ENCODE assay signal across 25 mouse cellular contexts in genomic region chrX:49154280-49154679, GRCm38 (mm10).
"Had no signal": no experiment of that assay in that cellular context is flagged by ENCODE, and none has a peak within 500 bp of the region (broad histone marks: within the 10 kb centered on the region; RNA-seq: fewer than 3 reads in every experiment).

No protein-coding gene starts in this region.

- H3K27ac ChIP-seq: gastrocnemius, adult 2 months; heart, embryonic 10.5 days; hindbrain, embryonic 10.5 days; hindbrain, embryonic 12.5 days; hindbrain, embryonic 14.5 days; intestine, embryonic 15.5 days; limb, embryonic 13.5 days; limb, embryonic 15.5 days had no signal

- H3K9me3 ChIP-seq: heart, embryonic 10.5 days; heart, embryonic 12.5 days; hindbrain, embryonic 10.5 days; hindbrain, embryonic 12.5 days; intestine, embryonic 15.5 days; limb, embryonic 13.5 days; limb, embryonic 15.5 days had no signal

- ATAC-seq: hindbrain, embryonic 16.5 days; inflammation-experienced regulatory T-cells, adult 6 months; intestine, embryonic 15.5 days; intestine, postnatal 0 days had no signal

- H3K27me3 ChIP-seq: heart, embryonic 12.5 days; hindbrain, embryonic 12.5 days; intestine, embryonic 15.5 days; limb, embryonic 13.5 days; limb, embryonic 15.5 days had no signal

- H3K4me3 ChIP-seq: gastrocnemius, adult 2 months; heart, embryonic 10.5 days; heart, embryonic 12.5 days; hindbrain, embryonic 10.5 days; hindbrain, embryonic 12.5 days; intestine, embryonic 15.5 days; limb, embryonic 13.5 days; limb, embryonic 15.5 days had no signal

- H3K4me2 ChIP-seq: heart, embryonic 12.5 days; hindbrain, embryonic 12.5 days; hindbrain, embryonic 14.5 days; intestine, embryonic 15.5 days; limb, embryonic 13.5 days; limb, embryonic 15.5 days had no signal

- H3K36me3 ChIP-seq: heart, embryonic 10.5 days; heart, embryonic 12.5 days; hindbrain, embryonic 10.5 days; hindbrain, embryonic 12.5 days; intestine, embryonic 15.5 days; limb, embryonic 13.5 days; limb, embryonic 15.5 days had no signal

- H3K4me1 ChIP-seq: heart, embryonic 10.5 days; heart, embryonic 12.5 days; hindbrain, embryonic 10.5 days; hindbrain, embryonic 12.5 days; intestine, embryonic 15.5 days; limb, embryonic 13.5 days; limb, embryonic 15.5 days had no signal

- DNase-seq: gastrocnemius, adult 2 months; gastrocnemius, postnatal 10 days; gastrocnemius, postnatal 25 days; heart, adult 18-20 months; heart, postnatal 10 days; heart, postnatal 4 days; kidney, adult 18-20 months; kidney, adult 8-10 months; kidney, postnatal 10 days; kidney, postnatal 25 days; kidney, postnatal 4 days; layer of hippocampus, adult 9-11 months; layer of hippocampus, postnatal 36 days; left cerebral cortex, postnatal 4 days had no signal

- H3K9ac ChIP-seq: heart, embryonic 12.5 days; hindbrain, embryonic 12.5 days; hindbrain, embryonic 14.5 days; intestine, embryonic 15.5 days; limb, embryonic 13.5 days; limb, embryonic 15.5 days had no signal
